Mouse (Mus musculus): ENCODE data around the gene Stard13. TPM values are rescaled to one million over a fixed set of nuclear protein-coding genes. Genes with fewer than 3 reads are reported as not detected.
A peak's percentile ranks its signal among the peaks of the same experiment; 100 is the strongest.

Gene Stard13
- polyA plus RNA-seq, 1 experiment from 2014 or later, result 4.5 TPM

DNA sequence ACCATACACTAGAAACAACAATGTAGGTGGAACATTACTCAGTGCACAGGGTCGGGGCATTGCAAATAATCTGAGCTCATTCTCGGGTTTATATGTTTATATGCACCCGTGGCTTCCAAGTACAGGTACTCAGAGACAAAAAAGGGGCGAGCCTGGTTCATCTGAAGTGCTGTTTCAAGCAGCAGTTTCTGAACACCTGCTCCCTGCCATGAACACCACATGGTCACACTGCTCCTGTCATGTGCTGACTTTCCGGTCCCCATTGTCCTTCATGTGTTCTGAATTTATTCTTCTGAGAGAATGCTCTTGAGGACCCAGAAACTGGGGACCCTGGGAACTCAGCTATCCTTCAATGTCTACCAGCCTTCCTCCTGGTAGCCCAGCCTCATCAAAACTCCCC is 87.8 kb downstream of the Stard13 start:
- H3K9me3 ChIP-seq (replicated peaks; ENCODE audit: control insufficient read depth, low read length), result no peaks in the 10 kb centered on the region
- H3K4me3 ChIP-seq (ENCODE audit: low read length), result no peak overlapping the region
- H3K27ac ChIP-seq (ENCODE audit: low read length), result no peak overlapping the region
- no peak overlapping the region for H3K4me2 ChIP-seq (ENCODE audit: low read depth, low read length)
- WGBS, result 80% methylated on average over 5 of the region's 5 CpGs
- H3K36me3 ChIP-seq (ENCODE audit: control insufficient read depth, insufficient read depth), result no peaks in the 10 kb centered on the region
- ATAC-seq (replicated peaks; ENCODE audit: extremely low read depth, insufficient read depth, low FRiP score), result no peak
- H3K27me3 ChIP-seq (ENCODE audit: control insufficient read depth, insufficient read depth, low read length), result no peaks in the 10 kb centered on the region
- H3K9ac ChIP-seq (ENCODE audit: low read length), result no peak overlapping the region
- H3K4me1 ChIP-seq (ENCODE audit: control insufficient read depth, insufficient read depth, low read length), result peaks cover 16% of the 10 kb centered on the region

GRCm38 (mm10) chr5:151143955-151144354 is 89.7 kb downstream of the Stard13 start:
- H3K27ac ChIP-seq (ENCODE audit: low read length), result no peak overlapping the region
- whole genome bisulfite sequencing, result 75% methylated on average over 5 of the region's 5 CpGs
- H3K4me1 ChIP-seq (ENCODE audit: control insufficient read depth, insufficient read depth, low read length), result peaks cover 16% of the 10 kb centered on the region

GRCm38 (mm10) chr5:151142671-151143601 is 90.7 kb downstream of the Stard13 start:
- Histone ChIP-seq H3K4me2 (ENCODE audit: low read depth, low read length) (no peak overlapping the region), H3K27me3 (ENCODE audit: control insufficient read depth, insufficient read depth, low read length) (no peaks in the 10 kb centered on the region), H3K36me3 (ENCODE audit: control insufficient read depth, insufficient read depth) (no peaks in the 10 kb centered on the region), H3K4me3 (ENCODE audit: low read length) (no peak overlapping the region), H3K4me1 (ENCODE audit: control insufficient read depth, insufficient read depth, low read length) (peaks cover 19% of the 10 kb centered on the region), H3K9ac (ENCODE audit: low read length) (peak overlapping the region; percentile 52), H3K27ac (ENCODE audit: low read length) (peak overlapping the region; percentile 71), H3K9me3 (replicated peaks; ENCODE audit: control insufficient read depth, low read length) (no peaks in the 10 kb centered on the region)
- peak; percentile 54; the same call in 1 of the 2 replicates for ATAC-seq (replicated peaks; ENCODE audit: extremely low read depth, insufficient read depth, low FRiP score)
- 33% methylated on average over 11 of the region's 11 CpGs for WGBS

More at GRCm38 (mm10) chr5:151143955-151144354, 89.7 kb downstream of the Stard13 start:
- Histone ChIP-seq H3K27me3 (ENCODE audit: control insufficient read depth, insufficient read depth, low read length) (no peaks in the 10 kb centered on the region), H3K9me3 (replicated peaks; ENCODE audit: control insufficient read depth, low read length) (no peaks in the 10 kb centered on the region), H3K36me3 (ENCODE audit: control insufficient read depth, insufficient read depth) (no peaks in the 10 kb centered on the region), H3K4me2 (ENCODE audit: low read depth, low read length) (no peak overlapping the region), H3K4me3 (ENCODE audit: low read length) (no peak overlapping the region), H3K9ac (ENCODE audit: low read length) (no peak overlapping the region)
- ATAC-seq (replicated peaks; ENCODE audit: extremely low read depth, insufficient read depth, low FRiP score), result no peak

GRCm38 (mm10) chr5:151142241-151142640 is 91.4 kb downstream of the Stard13 start:
- no peak overlapping the region for H3K9ac ChIP-seq (ENCODE audit: low read length)
- H3K27me3 ChIP-seq (ENCODE audit: control insufficient read depth, insufficient read depth, low read length), result no peaks in the 10 kb centered on the region
- H3K4me1 ChIP-seq (ENCODE audit: control insufficient read depth, insufficient read depth, low read length), result peaks cover 20% of the 10 kb centered on the region
- 0 out of 2 replicates have a peak, but pooled peaks have one; percentile 26 for ATAC-seq (replicated peaks; ENCODE audit: extremely low read depth, insufficient read depth, low FRiP score)
- no peaks in the 10 kb centered on the region for H3K9me3 ChIP-seq (replicated peaks; ENCODE audit: control insufficient read depth, low read length)
- H3K4me3 ChIP-seq (ENCODE audit: low read length), result no peak overlapping the region
- peak overlapping the region; percentile 71; the same call in 1 of the 2 replicates for H3K27ac ChIP-seq (ENCODE audit: low read length)
- no peaks in the 10 kb centered on the region for H3K36me3 ChIP-seq (ENCODE audit: control insufficient read depth, insufficient read depth)
- WGBS, result 31% methylated on average over 5 of the region's 5 CpGs
- H3K4me2 ChIP-seq (ENCODE audit: low read depth, low read length), result no peak overlapping the region

DNA sequence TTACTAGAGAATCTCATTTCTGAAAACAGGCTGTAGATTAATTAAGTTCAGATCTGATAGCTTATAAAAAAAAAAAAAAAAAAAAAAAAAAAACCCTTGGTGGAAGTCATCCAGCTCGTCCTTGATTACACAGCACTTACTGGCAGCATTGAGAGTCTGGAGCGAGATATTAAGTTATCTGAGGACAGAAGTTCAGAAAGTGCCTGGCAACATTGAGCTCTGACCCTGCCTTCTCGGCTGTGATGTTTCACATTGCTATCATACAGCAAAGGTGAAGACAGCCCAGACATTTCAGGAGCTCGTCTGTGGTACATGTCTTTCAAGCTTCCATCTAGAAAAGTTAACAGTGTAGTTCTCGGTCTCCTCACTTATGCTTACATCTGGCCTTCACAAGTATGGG is 95.7 kb downstream of the Stard13 start:
- Histone ChIP-seq H3K27ac (ENCODE audit: low read length) (no peak overlapping the region), H3K9me3 (replicated peaks; ENCODE audit: control insufficient read depth, low read length) (peaks cover 6% of the 10 kb centered on the region; the same call in 1 of the 2 replicates), H3K27me3 (ENCODE audit: control insufficient read depth, insufficient read depth, low read length) (no peaks in the 10 kb centered on the region), H3K9ac (ENCODE audit: low read length) (no peak overlapping the region), H3K4me2 (ENCODE audit: low read depth, low read length) (no peak overlapping the region), H3K4me1 (ENCODE audit: control insufficient read depth, insufficient read depth, low read length) (peaks cover 25% of the 10 kb centered on the region), H3K36me3 (ENCODE audit: control insufficient read depth, insufficient read depth) (no peaks in the 10 kb centered on the region), H3K4me3 (ENCODE audit: low read length) (no peak overlapping the region)
- ATAC-seq (replicated peaks; ENCODE audit: extremely low read depth, insufficient read depth, low FRiP score), result no peak
- WGBS, result 31% methylated on average over 5 of the region's 5 CpGs

DNA sequence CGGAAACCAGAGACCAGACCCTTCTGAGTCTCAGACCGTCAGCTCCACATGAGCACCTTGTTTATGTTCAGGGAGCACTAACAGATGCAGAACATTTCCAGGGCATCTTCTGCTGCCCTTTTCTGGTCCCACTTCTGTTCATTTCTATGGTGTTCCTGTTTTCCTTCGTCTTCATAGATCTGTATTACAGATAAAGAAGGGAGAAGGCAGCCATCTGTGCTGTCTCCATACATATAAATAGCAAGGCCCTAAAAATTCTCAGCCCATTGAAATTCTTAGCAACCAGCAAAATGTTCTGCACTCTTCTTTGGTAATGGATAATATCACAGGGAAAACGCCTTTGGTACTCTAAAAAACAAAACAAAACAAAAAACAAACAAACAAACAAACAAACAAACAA is 96.3 kb downstream of the Stard13 start:
- Histone ChIP-seq H3K27ac (ENCODE audit: low read length) (no peak overlapping the region), H3K4me3 (ENCODE audit: low read length) (no peak overlapping the region), H3K4me1 (ENCODE audit: control insufficient read depth, insufficient read depth, low read length) (peaks cover 21% of the 10 kb centered on the region), H3K9me3 (replicated peaks; ENCODE audit: control insufficient read depth, low read length) (peaks cover 6% of the 10 kb centered on the region; the same call in 1 of the 2 replicates), H3K36me3 (ENCODE audit: control insufficient read depth, insufficient read depth) (no peaks in the 10 kb centered on the region), H3K27me3 (ENCODE audit: control insufficient read depth, insufficient read depth, low read length) (no peaks in the 10 kb centered on the region), H3K4me2 (ENCODE audit: low read depth, low read length) (no peak overlapping the region), H3K9ac (ENCODE audit: low read length) (no peak overlapping the region)
- no peak for ATAC-seq (replicated peaks; ENCODE audit: extremely low read depth, insufficient read depth, low FRiP score)
- WGBS, result 85% methylated on average over 4 of the region's 4 CpGs

DNA sequence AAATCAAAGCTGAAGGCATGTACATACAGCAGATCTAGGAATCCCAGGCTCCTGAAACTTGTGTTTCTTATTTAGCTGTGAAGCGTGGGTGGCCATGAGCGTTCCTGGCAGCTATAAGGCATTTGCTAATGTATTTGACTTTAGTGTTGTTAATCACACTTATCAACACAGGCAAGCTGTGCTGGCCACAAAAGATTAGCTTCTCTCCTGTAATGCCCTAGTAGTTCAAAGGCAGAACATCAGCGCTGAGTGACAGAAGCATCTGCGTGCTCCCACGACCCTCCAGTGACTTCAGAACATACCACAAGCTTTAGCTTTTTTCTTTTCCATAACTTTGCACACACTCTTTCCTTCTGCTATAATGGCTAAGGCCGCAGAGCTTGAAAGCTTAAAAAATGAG is 97.7 kb downstream of the Stard13 start:
- Histone ChIP-seq H3K36me3 (ENCODE audit: control insufficient read depth, insufficient read depth) (no peaks in the 10 kb centered on the region), H3K4me2 (ENCODE audit: low read depth, low read length) (no peak overlapping the region), H3K9ac (ENCODE audit: low read length) (no peak overlapping the region), H3K27ac (ENCODE audit: low read length) (peak overlapping the region; percentile 24; the same call in 1 of the 2 replicates), H3K4me3 (ENCODE audit: low read length) (no peak overlapping the region), H3K9me3 (replicated peaks; ENCODE audit: control insufficient read depth, low read length) (peaks cover 6% of the 10 kb centered on the region; the same call in 1 of the 2 replicates), H3K4me1 (ENCODE audit: control insufficient read depth, insufficient read depth, low read length) (peaks cover 18% of the 10 kb centered on the region), H3K27me3 (ENCODE audit: control insufficient read depth, insufficient read depth, low read length) (no peaks in the 10 kb centered on the region)
- 29% methylated on average over 6 of the region's 6 CpGs for WGBS
- ATAC-seq (replicated peaks; ENCODE audit: extremely low read depth, insufficient read depth, low FRiP score), result peak; percentile 63; the same call in 1 of the 2 replicates

DNA sequence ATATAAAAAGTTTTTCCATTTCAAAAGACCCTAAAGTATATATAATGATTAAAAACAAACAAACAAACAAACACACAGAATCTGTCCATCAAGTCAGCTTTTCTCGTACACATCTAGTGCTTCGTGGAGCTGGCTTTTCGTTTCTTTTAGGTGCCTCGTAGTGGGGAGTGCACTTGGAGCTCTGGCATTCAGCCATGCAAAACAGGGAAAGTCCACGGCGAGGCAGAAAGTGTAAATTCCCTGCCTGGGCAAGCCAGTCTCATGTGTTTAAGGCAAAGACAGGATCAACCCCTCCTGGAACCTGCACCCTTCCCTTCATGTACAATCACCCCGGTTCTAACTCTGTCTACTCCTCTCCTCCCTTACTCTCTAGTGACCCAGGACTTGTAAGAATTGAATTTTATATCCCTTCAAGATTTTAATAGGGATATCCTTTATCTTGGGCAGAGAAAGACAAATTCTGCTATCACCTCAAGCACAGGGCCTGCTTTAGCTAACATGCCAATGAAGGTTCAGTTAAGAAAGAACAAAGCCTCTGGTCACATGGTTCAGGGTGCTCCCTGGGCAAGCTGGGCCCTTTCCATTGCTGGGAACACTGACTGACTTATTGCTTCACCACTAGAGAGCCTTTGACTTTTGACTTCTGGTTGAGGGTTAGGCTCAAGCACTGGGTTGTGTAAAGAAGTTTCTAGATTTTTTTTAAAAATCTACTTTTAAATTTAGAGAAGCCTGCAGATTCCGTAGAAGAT is 98.4 kb downstream of the Stard13 start:
- Histone ChIP-seq H3K9ac (ENCODE audit: low read length) (0 out of 2 replicates have a peak overlapping the region, but pooled peaks have one; percentile 8), H3K4me1 (ENCODE audit: control insufficient read depth, insufficient read depth, low read length) (peaks cover 18% of the 10 kb centered on the region), H3K27me3 (ENCODE audit: control insufficient read depth, insufficient read depth, low read length) (no peaks in the 10 kb centered on the region), H3K4me2 (ENCODE audit: low read depth, low read length) (no peak overlapping the region), H3K27ac (ENCODE audit: low read length) (no peak overlapping the region), H3K36me3 (ENCODE audit: control insufficient read depth, insufficient read depth) (no peaks in the 10 kb centered on the region), H3K9me3 (replicated peaks; ENCODE audit: control insufficient read depth, low read length) (peaks cover 6% of the 10 kb centered on the region; the same call in 1 of the 2 replicates), H3K4me3 (ENCODE audit: low read length) (no peak overlapping the region)
- no peak; the same call in 1 of the 2 replicates for ATAC-seq (replicated peaks; ENCODE audit: extremely low read depth, insufficient read depth, low FRiP score)
- 41% methylated on average over 8 of the region's 8 CpGs for WGBS

Measured in heart, embryonic 16.5 days (tissue).